Mouse (Mus musculus) neural tube, embryonic 15.5 days (tissue): ENCODE data around the gene Vmn1r131. TPM values are rescaled to one million over a fixed set of nuclear protein-coding genes. Genes with fewer than 3 reads are reported as not detected.
"Not testable (repeated sequence)": the region's sequence is repeated elsewhere in the genome, so short reads cannot be mapped to it uniquely, and the experiment has no call there.

ENCODE experiments used
- ATAC-seq: fragments of 200-750 bp; cut with Nextera tagmentation; 2 replicates; pipeline ENCODE4 v1.8.0; 2017; ENCODE audit warnings: mild to moderate bottlenecking, moderate TSS enrichment, moderate library complexity; ENCODE audit not compliant: low FRiP score
- H3K27ac ChIP-seq: fragments of 300-500 bp; sonication (generic); replicated peaks from 2 replicates; pipeline ENCODE4 v1.5.1; 2015; ENCODE audit warnings: mild to moderate bottlenecking, inconsistent platforms
- H3K27me3 ChIP-seq: fragments of 300-500 bp; sonication (generic); replicated peaks from 2 replicates; pipeline ENCODE4 v1.6.1; 2015; ENCODE audit warnings: inconsistent platforms
- H3K36me3 ChIP-seq: fragments of 300-500 bp; sonication (generic); 2 replicates; pipeline ENCODE4 v1.6.1; 2015; ENCODE audit warnings: inconsistent platforms
- H3K4me1 ChIP-seq: fragments of 300-500 bp; sonication (generic); 2 replicates; pipeline ENCODE4 v1.6.1; 2015; ENCODE audit warnings: inconsistent platforms
- H3K4me2 ChIP-seq: fragments of 300-500 bp; sonication (generic); 2 replicates; pipeline ENCODE4 v1.6.1; 2015; ENCODE audit warnings: inconsistent platforms, mild to moderate bottlenecking, moderate library complexity
- H3K4me3 ChIP-seq: fragments of 300-500 bp; sonication (generic); replicated peaks from 2 replicates; pipeline ENCODE4 v1.5.1; 2015; ENCODE audit warnings: mild to moderate bottlenecking, inconsistent platforms
- H3K9ac ChIP-seq: fragments of 300-500 bp; sonication (generic); replicated peaks from 2 replicates; pipeline ENCODE4 v1.6.1; 2015; ENCODE audit warnings: mild to moderate bottlenecking, inconsistent platforms
- H3K9me3 ChIP-seq: fragments of 300-500 bp; sonication (generic); replicated peaks from 2 replicates; pipeline ENCODE4 v1.6.1; 2016; ENCODE audit warnings: inconsistent platforms
- WGBS: fragments of 180-500 bp; shearing (Covaris S2); methylation state at CpG from one replicate; pipeline ENCODE4 v1.1.7; 2015; ENCODE audit warnings: mixed read lengths; 5-methylcytosine and 5-hydroxymethylcytosine counted together
- polyA plus RNA-seq: library from polyadenylated mRNA; unstranded; fragments of >200 nt; fragmentation: Nextera tagmentation; extraction: Ambion mirVana; gene quantifications from 2 replicates; pipeline ENCODE4 v1.2.1, GENCODE M21; 2015

The Vmn1r131 gene
- polyA plus RNA-seq = not detected in 2 replicates

DNA sequence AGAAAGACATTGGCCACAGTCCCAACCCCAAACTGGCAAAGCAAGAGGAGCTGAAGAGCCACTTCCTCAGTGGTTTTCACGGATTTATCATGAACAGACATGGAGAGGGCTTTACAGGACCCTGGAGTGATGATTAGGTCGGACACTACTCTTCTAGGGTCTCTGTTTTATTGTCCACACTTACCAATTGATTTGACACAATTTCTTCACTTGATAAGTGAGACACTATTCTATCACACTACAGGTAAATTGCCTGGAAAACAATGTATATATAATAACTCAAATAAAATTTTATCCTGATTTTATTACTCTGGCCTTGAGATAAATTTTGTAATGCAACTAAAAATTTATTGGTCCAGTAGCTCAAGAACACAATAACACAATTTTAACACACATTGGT lies at the start of gene Vmn1r131:
Gene Vmn1r131, minus strand, starts transcription at position 101 of the 400 bp plus-strand sequence.
- ATAC-seq, H3K36me3 ChIP-seq, H3K4me3 ChIP-seq, H3K27ac ChIP-seq, H3K9ac ChIP-seq, H3K4me2 ChIP-seq, H3K4me1 ChIP-seq, H3K9me3 ChIP-seq, H3K27me3 ChIP-seq: not testable (repeated sequence)
- no CpG with 5 or more reads among the region's 2 CpGs for WGBS

DNA sequence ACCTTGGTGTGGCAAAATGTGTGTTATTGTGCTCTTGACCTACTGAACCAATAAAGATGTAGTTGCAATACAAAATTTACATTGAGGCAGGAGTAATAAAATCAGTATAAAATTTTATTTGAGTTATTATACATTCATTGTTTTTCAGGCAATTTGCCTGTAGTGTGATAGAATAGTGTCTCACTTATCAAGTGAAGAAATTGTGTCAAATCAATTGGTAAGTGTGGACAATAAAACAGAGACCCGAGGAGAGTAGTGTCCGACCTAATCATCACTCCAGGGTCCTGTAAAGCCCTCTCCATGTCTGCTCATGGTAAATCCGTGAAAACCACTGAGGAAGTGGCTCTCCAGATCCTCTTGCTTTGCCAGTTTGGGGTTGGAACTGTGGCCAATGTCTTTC lies 34.4 kb downstream of the Vmn1r131 start, which contains the start of gene Vmn1r130:
Gene Vmn1r130, plus strand, starts transcription at position 301 of the 400 bp plus-strand sequence.
- H3K27me3 ChIP-seq, H3K9me3 ChIP-seq, ATAC-seq, H3K36me3 ChIP-seq, H3K27ac ChIP-seq, H3K4me1 ChIP-seq, H3K4me3 ChIP-seq, H3K4me2 ChIP-seq, H3K9ac ChIP-seq: not testable (repeated sequence)
- WGBS = no CpG with 5 or more reads among the region's 3 CpGs

Other genes with a start within 250 kb of the Vmn1r131 start
- gene Vmn1r126, start 244.6 kb downstream of the Vmn1r131 start, polyA plus RNA-seq = not detected in 2 replicates
- gene Vmn1r127, start 226.2 kb downstream of the Vmn1r131 start, polyA plus RNA-seq = not detected in 2 replicates
- not detected in 2 replicates for gene Vmn1r128, start 196.7 kb downstream of the Vmn1r131 start, polyA plus RNA-seq
- gene Vmn1r129, start 184.8 kb downstream of the Vmn1r131 start, polyA plus RNA-seq = not detected in 2 replicates
- not detected in 2 replicates for gene Gm6882, start 113.3 kb downstream of the Vmn1r131 start, polyA plus RNA-seq
- gene Vmn1r130, start 34.3 kb downstream of the Vmn1r131 start, polyA plus RNA-seq = not detected in 2 replicates
- not detected in 2 replicates for gene Vmn1r132, start 68.0 kb upstream of the Vmn1r131 start, polyA plus RNA-seq
- not detected in 2 replicates for gene Gm4175, start 215.4 kb upstream of the Vmn1r131 start, polyA plus RNA-seq